11 mouse cellular contexts compared by ENCODE assay signal in the genomic region with DNA sequence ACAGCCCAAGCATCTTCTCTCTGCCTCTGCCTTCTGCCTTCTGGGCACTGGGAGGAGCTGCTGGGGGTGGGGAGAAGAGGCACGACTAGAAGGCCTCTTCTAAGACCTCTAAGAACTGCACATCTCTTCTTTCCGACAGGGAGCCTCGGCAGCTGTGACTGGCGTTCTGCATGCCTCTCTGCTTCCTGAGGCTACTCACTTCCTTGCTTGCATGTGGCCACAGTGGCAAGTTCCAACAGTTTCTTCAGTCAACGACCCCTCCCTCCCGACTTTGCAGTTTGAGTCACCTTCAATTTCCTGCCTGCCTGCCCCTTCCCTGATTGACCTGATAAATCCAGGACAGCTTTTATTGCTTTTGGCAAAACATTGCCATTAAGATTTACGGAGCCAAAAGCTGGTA. TPM values are rescaled to one million over a fixed set of nuclear protein-coding genes. Genes with fewer than 3 reads are reported as not detected.
DNase-seq lines count a peak whose midpoint lies in the region; ATAC-seq and TF ChIP-seq lines count a peak whose summit lies in the region.
"Had no signal": no experiment of that assay in that cellular context is flagged by ENCODE, and none has a peak within 500 bp of the region (broad histone marks: within the 10 kb centered on the region; RNA-seq: fewer than 3 reads in every experiment).

No protein-coding gene starts in this region.

- no peak for ATAC-seq in hindbrain, embryonic 11.5 days (ENCODE audit: low FRiP score)
- no peak for ATAC-seq in midbrain, embryonic 13.5 days
- ATAC-seq in midbrain, postnatal 0 days (ENCODE audit: low FRiP score): no peak
- no peak for ATAC-seq in limb, embryonic 11.5 days (ENCODE audit: insufficient number of reproducible peaks, low FRiP score, low TSS enrichment, low read depth)

- peak overlapping the region; percentile 95 for H3K27ac ChIP-seq in hindbrain, embryonic 10.5 days
- H3K27ac ChIP-seq in hindbrain, embryonic 11.5 days (ENCODE audit: low read depth, low read length): no peak overlapping the region
- 0 out of 2 replicates have a peak overlapping the region, but pooled peaks have one; percentile 20 for H3K27ac ChIP-seq in midbrain, embryonic 13.5 days
- H3K27ac ChIP-seq in midbrain, postnatal 0 days (ENCODE audit: low read depth, low read length): no peak overlapping the region
- peak overlapping the region; percentile 62 for H3K27ac ChIP-seq in limb, embryonic 11.5 days (replicated peaks; ENCODE audit: low read depth, low read length)
- H3K27ac ChIP-seq: gastrocnemius, adult 2 months; liver, embryonic 15.5 days had no signal

- TF ChIP-seq CTCF in midbrain, postnatal 0 days (IDR thresholded peaks at IDR 0.05): no peak

- no peak for DNase-seq in hindbrain, embryonic 10.5 days (ENCODE audit: low spot score)
- DNase-seq in hindbrain, embryonic 11.5 days (ENCODE audit: low spot score): no peak
- DNase-seq in midbrain, postnatal 0 days (ENCODE audit: low spot score): no peak
- DNase-seq in embryo, embryonic 9.5 days (ENCODE audit: extremely low spot score): peak; percentile 28
- DNase-seq in limb, embryonic 11.5 days (ENCODE audit: low spot score): peak; percentile 52
- DNase-seq in adrenal gland, adult 18-20 months (ENCODE audit: low spot score in 2 of 2): no peak
- no peak for DNase-seq in adrenal gland, adult 8-10 months
- DNase-seq: gastrocnemius, adult 2 months had no signal

- H3K9ac ChIP-seq in hindbrain, embryonic 11.5 days (ENCODE audit: low read depth, low read length): no peak overlapping the region
- H3K9ac ChIP-seq in midbrain, embryonic 13.5 days (replicated peaks): no peak overlapping the region
- no peak overlapping the region for H3K9ac ChIP-seq in midbrain, postnatal 0 days (replicated peaks; ENCODE audit: low read length, poor library complexity, severe bottlenecking)
- peak overlapping the region; percentile 47 for H3K9ac ChIP-seq in limb, embryonic 11.5 days (ENCODE audit: low read length)
- H3K9ac ChIP-seq: liver, embryonic 15.5 days had no signal

- 49% methylated on average over 7 of the region's 7 CpGs for WGBS in hindbrain, embryonic 10.5 days
- WGBS in hindbrain, embryonic 11.5 days: 50% methylated on average over 7 of the region's 7 CpGs
- WGBS in midbrain, embryonic 13.5 days: 40% methylated on average over 7 of the region's 7 CpGs
- WGBS in midbrain, postnatal 0 days: 30% methylated on average over 7 of the region's 7 CpGs
- 4% methylated on average over 7 of the region's 7 CpGs for WGBS in limb, embryonic 11.5 days

- H3K4me3 ChIP-seq in hindbrain, embryonic 10.5 days: no peak overlapping the region
- H3K4me3 ChIP-seq in hindbrain, embryonic 11.5 days (ENCODE audit: low read depth, low read length): no peak overlapping the region
- H3K4me3 ChIP-seq in midbrain, embryonic 13.5 days (replicated peaks): no peak overlapping the region
- H3K4me3 ChIP-seq in midbrain, postnatal 0 days (ENCODE audit: low read depth, low read length): no peak overlapping the region
- no peak overlapping the region for H3K4me3 ChIP-seq in limb, embryonic 11.5 days (ENCODE audit: low read depth, low read length)
- H3K4me3 ChIP-seq: gastrocnemius, adult 2 months; liver, embryonic 15.5 days had no signal

- H3K4me2 ChIP-seq in hindbrain, embryonic 11.5 days (replicated peaks; ENCODE audit: low read depth, low read length): no peak overlapping the region
- no peak overlapping the region for H3K4me2 ChIP-seq in midbrain, embryonic 13.5 days (replicated peaks)
- no peak overlapping the region for H3K4me2 ChIP-seq in midbrain, postnatal 0 days (ENCODE audit: low read depth, low read length, poor library complexity, severe bottlenecking)
- H3K4me2 ChIP-seq in limb, embryonic 11.5 days (ENCODE audit: low read depth, severe bottlenecking): no peak overlapping the region
- H3K4me2 ChIP-seq: liver, embryonic 15.5 days had no signal

- H3K36me3 ChIP-seq in hindbrain, embryonic 10.5 days: no peaks in the 10 kb centered on the region
- H3K36me3 ChIP-seq in hindbrain, embryonic 11.5 days (ENCODE audit: control insufficient read depth, insufficient read depth, low read length): no peaks in the 10 kb centered on the region
- H3K36me3 ChIP-seq in midbrain, embryonic 13.5 days: no peaks in the 10 kb centered on the region
- no peaks in the 10 kb centered on the region for H3K36me3 ChIP-seq in midbrain, postnatal 0 days (ENCODE audit: insufficient read depth, low read length)
- H3K36me3 ChIP-seq in limb, embryonic 11.5 days (ENCODE audit: control insufficient read depth, insufficient read depth, low read length): peaks cover 3% of the 10 kb centered on the region; the same call in 1 of the 2 replicates
- H3K36me3 ChIP-seq: liver, embryonic 15.5 days had no signal

- no peaks in the 10 kb centered on the region for H3K9me3 ChIP-seq in hindbrain, embryonic 10.5 days
- H3K9me3 ChIP-seq in hindbrain, embryonic 11.5 days (ENCODE audit: control insufficient read depth, low read length): no peaks in the 10 kb centered on the region
- no peaks in the 10 kb centered on the region for H3K9me3 ChIP-seq in midbrain, embryonic 13.5 days
- no peaks in the 10 kb centered on the region for H3K9me3 ChIP-seq in midbrain, postnatal 0 days (ENCODE audit: low read length)
- no peaks in the 10 kb centered on the region for H3K9me3 ChIP-seq in limb, embryonic 11.5 days (ENCODE audit: control insufficient read depth, low read length)
- H3K9me3 ChIP-seq: liver, embryonic 15.5 days had no signal

- peaks cover 51% of the 10 kb centered on the region for H3K4me1 ChIP-seq in hindbrain, embryonic 10.5 days (replicated peaks)
- peaks cover 11% of the 10 kb centered on the region for H3K4me1 ChIP-seq in hindbrain, embryonic 11.5 days (replicated peaks; ENCODE audit: control insufficient read depth, insufficient read depth, low read length)
- H3K4me1 ChIP-seq in midbrain, embryonic 13.5 days (replicated peaks): peaks cover 39% of the 10 kb centered on the region
- H3K4me1 ChIP-seq in midbrain, postnatal 0 days (ENCODE audit: insufficient read depth, low read length): peaks cover 18% of the 10 kb centered on the region
- H3K4me1 ChIP-seq in limb, embryonic 11.5 days (ENCODE audit: control insufficient read depth, insufficient read depth, low read length): peaks cover 39% of the 10 kb centered on the region

- peaks cover 5% of the 10 kb centered on the region; the same call in 1 of the 2 replicates for H3K27me3 ChIP-seq in hindbrain, embryonic 10.5 days (ENCODE audit: insufficient read depth, poor library complexity, severe bottlenecking)
- H3K27me3 ChIP-seq in hindbrain, embryonic 11.5 days (ENCODE audit: control insufficient read depth, insufficient read depth, low read length): no peaks in the 10 kb centered on the region
- peaks cover 6% of the 10 kb centered on the region; the same call in 1 of the 2 replicates for H3K27me3 ChIP-seq in midbrain, embryonic 13.5 days
- no peaks in the 10 kb centered on the region for H3K27me3 ChIP-seq in midbrain, postnatal 0 days (ENCODE audit: insufficient read depth, low read length)
- H3K27me3 ChIP-seq in limb, embryonic 11.5 days (ENCODE audit: control insufficient read depth, insufficient read depth, low read length): no peaks in the 10 kb centered on the region

RNA-seq across cellular contexts. Expression of gene Tmem209, which starts 46.8 kb away (rescaled TPM):
- 38.3 and 40.3 TPM in 2 replicates for polyA plus RNA-seq in hindbrain, embryonic 10.5 days (2016; fragmentation: Nextera tagmentation; extraction: Ambion mirVana)
- 47.9 and 51.6 TPM in 2 replicates for polyA plus RNA-seq in hindbrain, embryonic 11.5 days (2014; fragmentation: Nextera tagmentation; extraction: Ambion mirVana)
- 42.0 and 42.1 TPM in 2 replicates for polyA plus RNA-seq in midbrain, embryonic 13.5 days (2015; fragmentation: Nextera tagmentation; extraction: Ambion mirVana)
- 37.4 and 50.3 TPM in 2 replicates for total RNA-seq in midbrain, postnatal 0 days (2014; rRNA removed)
- 22.8 and 23.1 TPM in 2 replicates for polyA plus RNA-seq in midbrain, postnatal 0 days (2015; fragmentation: Nextera tagmentation; extraction: Ambion mirVana)
- 44.5 and 50.0 TPM in 2 replicates for polyA plus RNA-seq in limb, embryonic 11.5 days (2014; fragmentation: Nextera tagmentation; extraction: Ambion mirVana)
- 10 to 100 TPM; 15.3 to 19.5 TPM for total RNA-seq in adrenal gland, adult 18-20 months (2021)
- total RNA-seq in adrenal gland, adult 8-10 months (2022): 10 to 100 TPM; 24.4 to 32.6 (median 28.6) TPM

RNA-seq across cellular contexts. Expression of gene Ssmem1, which starts 46.8 kb away (rescaled TPM):
- polyA plus RNA-seq in hindbrain, embryonic 10.5 days (2016; fragmentation: Nextera tagmentation; extraction: Ambion mirVana): 0.34 and 0.35 TPM in 2 replicates
- polyA plus RNA-seq in hindbrain, embryonic 11.5 days (2014; fragmentation: Nextera tagmentation; extraction: Ambion mirVana): 0.36 and 0.37 TPM in 2 replicates
- polyA plus RNA-seq in midbrain, embryonic 13.5 days (2015; fragmentation: Nextera tagmentation; extraction: Ambion mirVana): 0.31 TPM in 1 of 2 replicates, not detected in the other
- 0.28 TPM in 1 of 2 replicates, not detected in the other for total RNA-seq in midbrain, postnatal 0 days (2014; rRNA removed)
- 0.15 and 0.19 TPM in 2 replicates for polyA plus RNA-seq in midbrain, postnatal 0 days (2015; fragmentation: Nextera tagmentation; extraction: Ambion mirVana)
- 0.17 and 0.28 TPM in 2 replicates for polyA plus RNA-seq in limb, embryonic 11.5 days (2014; fragmentation: Nextera tagmentation; extraction: Ambion mirVana)
- under 1 TPM in 1 of 2 experiments, not detected in 1; 0.22 TPM for total RNA-seq in adrenal gland, adult 18-20 months (2021)
- total RNA-seq in adrenal gland, adult 8-10 months (2022): under 1 TPM in 3 of 4 experiments, not detected in 1; 0.24 to 0.92 (median 0.35) TPM
- total RNA-seq: hematopoietic stem cell, adult 5-6 weeks had no signal

Comparison
In these comparisons a context has a peak if more than half of its experiments do, and no peak if none do; other contexts are left out.
1. H3K27ac ChIP-seq: peak in hindbrain, embryonic 10.5 days (single experiment), midbrain, embryonic 13.5 days (single experiment) and limb, embryonic 11.5 days (single experiment); none in hindbrain, embryonic 11.5 days (single experiment) and midbrain, postnatal 0 days (single experiment).
2. DNase-seq: peak in embryo, embryonic 9.5 days (single experiment) and limb, embryonic 11.5 days (single experiment); none in hindbrain, embryonic 10.5 days (single experiment), hindbrain, embryonic 11.5 days (single experiment), midbrain, postnatal 0 days (single experiment), adrenal gland, adult 18-20 months (0 of 2) and adrenal gland, adult 8-10 months (single experiment).